In the genomic region with DNA sequence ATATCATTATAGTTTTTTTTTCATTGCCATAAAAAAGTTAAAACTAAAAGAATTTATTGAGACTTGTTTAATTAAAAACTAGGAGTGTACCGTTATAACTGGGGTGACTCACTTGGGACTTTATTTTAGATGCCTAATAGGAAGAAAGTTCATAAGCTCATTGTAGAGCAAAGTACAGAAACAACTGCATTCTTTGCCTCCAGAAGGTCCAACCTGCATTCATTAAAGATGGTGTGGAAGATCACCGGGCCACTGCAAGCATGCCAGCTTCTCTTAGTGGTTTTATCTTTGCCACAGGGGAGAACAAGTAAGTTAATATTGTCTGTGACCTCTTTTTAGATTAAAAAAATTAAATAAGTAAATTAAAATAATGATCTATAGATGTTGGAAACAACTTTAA, we compare ENCODE assay signal across 40 mouse cellular contexts. TPM values are rescaled to one million over a fixed set of nuclear protein-coding genes. Genes with fewer than 3 reads are reported as not detected.
"Had no signal": no experiment of that assay in that cellular context is flagged by ENCODE, and none has a peak within 500 bp of the region (broad histone marks: within the 10 kb centered on the region; RNA-seq: fewer than 3 reads in every experiment).

No protein-coding gene starts in this region.

- H3K4me1 ChIP-seq: heart, embryonic 10.5 days; hindbrain, embryonic 10.5 days; hindbrain, embryonic 12.5 days; hindbrain, embryonic 13.5 days; hindbrain, embryonic 15.5 days had no signal

- H3K4me3 ChIP-seq: heart, embryonic 10.5 days; heart, embryonic 12.5 days; heart, embryonic 13.5 days; heart, embryonic 15.5 days; hindbrain, embryonic 10.5 days; hindbrain, embryonic 12.5 days; hindbrain, embryonic 13.5 days; hindbrain, embryonic 15.5 days; intestine, embryonic 15.5 days; layer of hippocampus, adult 2 months; left cerebral cortex, adult 2 months had no signal

- ATAC-seq: hindbrain, embryonic 16.5 days; hindbrain, postnatal 0 days; inflammation-experienced regulatory T-cells, adult 6 months; intestine, embryonic 15.5 days; intestine, embryonic 16.5 days; intestine, postnatal 0 days had no signal

- H3K27me3 ChIP-seq: heart, embryonic 12.5 days; heart, embryonic 13.5 days; heart, embryonic 15.5 days; hindbrain, embryonic 12.5 days; hindbrain, embryonic 13.5 days; hindbrain, embryonic 15.5 days; intestine, embryonic 15.5 days had no signal

- H3K9me3 ChIP-seq: heart, embryonic 10.5 days; heart, embryonic 12.5 days; heart, embryonic 13.5 days; heart, embryonic 15.5 days; hindbrain, embryonic 10.5 days; hindbrain, embryonic 12.5 days; hindbrain, embryonic 13.5 days; hindbrain, embryonic 15.5 days; intestine, embryonic 15.5 days had no signal

- DNase-seq: heart, postnatal 10 days; heart, postnatal 14 days; heart, postnatal 36 days; heart, postnatal 4 days; kidney, adult 18-20 months; kidney, adult 8-10 months; kidney, postnatal 10 days; kidney, postnatal 14 days; kidney, postnatal 25 days; kidney, postnatal 4 days; layer of hippocampus, adult 9-11 months; layer of hippocampus, postnatal 36 days had no signal

- H3K36me3 ChIP-seq: heart, embryonic 10.5 days; heart, embryonic 12.5 days; heart, embryonic 13.5 days; heart, embryonic 15.5 days; hindbrain, embryonic 10.5 days; hindbrain, embryonic 12.5 days; hindbrain, embryonic 13.5 days; hindbrain, embryonic 15.5 days; intestine, embryonic 15.5 days had no signal

- H3K9ac ChIP-seq: heart, embryonic 12.5 days; heart, embryonic 13.5 days; heart, embryonic 15.5 days; hindbrain, embryonic 12.5 days; hindbrain, embryonic 13.5 days; hindbrain, embryonic 14.5 days; hindbrain, embryonic 15.5 days; intestine, embryonic 15.5 days had no signal

- H3K27ac ChIP-seq: heart, embryonic 10.5 days; heart, embryonic 13.5 days; heart, embryonic 15.5 days; hindbrain, embryonic 10.5 days; hindbrain, embryonic 12.5 days; hindbrain, embryonic 13.5 days; hindbrain, embryonic 14.5 days; hindbrain, embryonic 15.5 days; hindbrain, postnatal 0 days; intestine, embryonic 15.5 days; kidney, postnatal 0 days; layer of hippocampus, adult 2 months; left cerebral cortex, adult 2 months had no signal

- H3K4me2 ChIP-seq: heart, embryonic 11.5 days; heart, embryonic 12.5 days; heart, embryonic 13.5 days; heart, embryonic 15.5 days; hindbrain, embryonic 12.5 days; hindbrain, embryonic 13.5 days; hindbrain, embryonic 14.5 days; hindbrain, embryonic 15.5 days; intestine, embryonic 15.5 days had no signal

RNA-seq across cellular contexts. Expression of a gene that starts 2.4 kb away (rescaled TPM):
- total RNA-seq: hematopoietic stem cell, adult 5-6 weeks; layer of hippocampus, adult 18-20 months; layer of hippocampus, adult 2 months; layer of hippocampus, adult 8-10 months; layer of hippocampus, postnatal 10 days; layer of hippocampus, postnatal 14 days; layer of hippocampus, postnatal 25 days; layer of hippocampus, postnatal 36 days; left cerebral cortex, adult 18-20 months; left cerebral cortex, adult 2 months; left cerebral cortex, adult 8-10 months had no signal
- polyA plus RNA-seq: heart, embryonic 11.5 days; heart, embryonic 12.5 days; heart, embryonic 14.5 days; heart, embryonic 15.5 days; hindbrain, embryonic 13.5 days; hindbrain, embryonic 14.5 days; hindbrain, embryonic 15.5 days; hindbrain, embryonic 16.5 days; hindbrain, postnatal 0 days had no signal
